Mouse (Mus musculus): ENCODE data around the gene 2410004P03Rik. TPM values are rescaled to one million over a fixed set of nuclear protein-coding genes. Genes with fewer than 3 reads are reported as not detected.

The 2410004P03Rik gene
- total RNA-seq (2015) (0.24 TPM in 1 of 2 replicates, not detected in the other), total RNA-seq (2017) (0.04 TPM in 1 of 2 replicates, not detected in the other)

- ATAC-seq (replicated peaks; ENCODE audit: poor library complexity): peak; percentile 94
These were observed at the start of gene 2410004P03Rik for GRCm38 (mm10) chr12:17011100-17011870. Gene 2410004P03Rik, minus strand, starts transcription at chr12:17011727.

DNA sequence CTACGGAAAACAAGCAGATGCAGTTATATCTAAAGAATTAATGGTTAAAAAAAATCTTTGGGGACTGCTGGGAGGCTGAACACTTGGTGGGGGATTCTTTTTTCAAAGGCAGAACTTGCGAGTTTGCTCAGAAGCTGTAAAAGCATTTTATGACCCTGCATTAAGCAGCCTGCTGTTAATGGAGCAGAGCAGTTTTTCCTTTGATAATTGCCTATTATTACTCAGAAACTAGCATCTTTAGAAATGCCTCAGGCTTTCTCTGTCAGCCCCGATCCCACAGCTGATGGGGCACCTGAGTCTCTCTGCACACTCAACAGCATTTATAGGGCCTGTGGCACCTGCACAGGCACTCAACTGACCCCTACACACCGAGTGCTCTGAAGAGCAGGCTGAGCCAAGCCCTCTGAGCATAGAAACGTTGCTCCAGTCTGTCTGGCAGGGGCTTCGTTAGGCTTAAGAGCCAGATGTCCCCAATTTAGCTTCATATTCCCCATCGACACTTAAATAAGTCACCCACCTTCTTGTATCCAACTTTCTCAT, 49.7 kb upstream of the 2410004P03Rik start:
- no peak for ATAC-seq (replicated peaks; ENCODE audit: poor library complexity)

- no peak for ATAC-seq (replicated peaks; ENCODE audit: poor library complexity)
These were observed 47.0 kb upstream of the 2410004P03Rik start for GRCm38 (mm10) chr12:17058490-17058889.

- no peak for ATAC-seq (replicated peaks; ENCODE audit: poor library complexity)
These were observed 45.6 kb upstream of the 2410004P03Rik start for GRCm38 (mm10) chr12:17057110-17057509.

DNA sequence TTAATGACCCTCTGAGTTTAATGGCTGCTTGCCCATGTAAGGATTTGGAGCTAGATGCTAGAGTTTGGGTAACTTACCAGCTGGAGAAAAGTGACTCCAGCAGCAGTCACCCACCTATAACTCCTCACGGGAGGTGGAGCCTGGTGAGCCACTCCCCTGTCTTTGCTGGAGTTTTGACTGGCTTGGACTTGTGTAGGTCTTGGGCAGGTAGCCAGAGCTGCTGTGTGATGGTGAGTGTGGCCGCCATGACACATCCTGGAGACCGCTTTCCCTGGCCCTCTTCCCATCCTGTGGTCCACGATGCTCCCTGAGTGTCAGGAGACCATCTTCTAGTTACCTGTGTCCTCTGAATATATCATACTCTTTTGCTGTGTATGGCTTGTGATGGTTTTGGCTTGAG, 44.2 kb upstream of the 2410004P03Rik start:
- ATAC-seq (replicated peaks; ENCODE audit: poor library complexity): no peak

DNA sequence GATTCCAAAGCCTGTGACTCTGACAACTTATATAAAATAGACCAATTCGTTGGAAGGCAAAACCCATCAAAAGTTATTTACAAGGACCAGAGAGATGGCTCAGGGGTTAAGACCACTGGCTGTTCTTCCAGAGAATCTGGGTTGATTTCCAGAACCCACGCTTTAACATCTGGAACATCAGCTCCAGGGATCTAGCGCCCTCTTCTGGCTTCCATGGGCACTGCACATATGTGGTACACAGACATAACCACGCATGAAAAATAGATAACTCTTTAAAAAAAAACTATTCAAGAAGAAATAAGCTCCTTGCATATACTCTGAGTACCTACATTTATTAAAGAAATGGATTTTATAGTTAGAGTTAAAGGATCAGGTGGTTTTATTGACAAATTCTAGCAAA, 43.2 kb upstream of the 2410004P03Rik start:
- ATAC-seq (replicated peaks; ENCODE audit: poor library complexity): 0 out of 2 replicates have a peak, but pooled peaks have one; percentile 42

DNA sequence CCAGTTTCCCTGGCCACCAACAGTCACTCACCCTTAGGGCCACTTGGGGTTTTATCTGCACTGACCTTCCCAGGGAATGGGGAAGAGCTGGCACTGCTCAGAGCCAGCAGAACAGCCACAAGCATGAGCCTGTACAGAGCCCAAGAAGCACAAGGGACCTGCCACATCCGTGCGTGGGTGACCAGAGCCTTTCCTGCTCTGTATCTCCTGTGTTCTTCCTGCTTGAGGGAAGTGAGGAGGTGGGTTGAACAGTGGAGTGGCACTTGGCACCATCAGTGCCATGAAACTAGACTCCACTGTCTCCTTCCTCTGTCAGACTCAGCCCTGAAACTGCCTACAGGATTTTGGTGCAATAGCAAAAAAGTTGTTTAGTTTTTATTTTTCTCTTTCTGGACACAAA, 41.1 kb upstream of the 2410004P03Rik start:
- no peak for ATAC-seq (replicated peaks; ENCODE audit: poor library complexity)

DNA sequence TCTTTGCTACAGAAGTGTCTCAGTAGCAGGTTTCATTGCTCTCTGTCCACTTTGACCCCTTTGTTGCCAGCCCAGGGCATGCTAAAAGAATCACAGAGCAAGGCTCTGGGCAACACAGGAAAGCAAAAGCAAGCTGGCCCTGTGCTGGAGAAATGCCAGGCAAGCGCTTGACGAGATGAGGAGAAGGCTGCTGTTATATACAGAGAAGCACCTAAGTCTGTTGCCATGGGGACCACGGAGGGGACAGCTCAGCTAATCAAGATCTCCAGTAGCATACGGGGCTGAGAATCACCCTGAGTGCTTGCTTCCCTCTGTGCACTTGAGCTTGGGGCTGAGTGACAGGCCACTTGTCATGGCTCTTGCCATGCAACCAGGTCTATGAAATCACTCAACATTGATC, 39.5 kb upstream of the 2410004P03Rik start:
- no peak for ATAC-seq (replicated peaks; ENCODE audit: poor library complexity)

- ATAC-seq (replicated peaks; ENCODE audit: poor library complexity): no peak
These were observed 38.3 kb upstream of the 2410004P03Rik start for GRCm38 (mm10) chr12:17049796-17050195.

DNA sequence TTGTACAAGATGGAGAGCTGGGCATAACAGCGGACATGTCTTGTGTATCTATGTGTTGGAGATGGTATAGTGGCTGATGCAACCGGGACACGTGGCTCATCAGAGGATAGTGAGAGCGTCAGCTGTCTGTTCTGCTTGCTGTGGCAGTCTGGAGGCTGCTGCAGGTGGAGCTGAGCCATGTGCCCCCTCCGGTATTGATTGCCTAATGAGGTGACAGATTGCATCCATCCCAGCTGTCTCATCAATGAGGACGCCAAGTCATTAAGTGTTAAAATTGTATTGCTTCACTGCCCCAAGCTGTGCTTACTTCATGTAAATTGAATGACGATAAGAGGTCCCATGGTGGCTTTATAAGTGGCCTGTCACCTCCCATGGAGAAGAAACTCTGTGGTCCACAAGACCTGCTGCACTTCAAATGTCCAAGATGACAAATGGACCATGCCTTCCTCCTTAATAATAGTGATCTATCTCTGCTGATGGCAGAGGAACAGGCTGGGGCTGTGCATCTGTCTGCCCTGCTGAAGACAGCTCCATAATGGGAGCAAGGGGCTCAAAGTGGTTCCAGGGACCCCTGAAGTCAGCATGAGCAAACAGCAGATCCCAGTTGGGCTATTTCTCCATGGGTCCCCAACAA, 37.6 kb upstream of the 2410004P03Rik start:
- ATAC-seq (replicated peaks; ENCODE audit: poor library complexity): no peak

DNA sequence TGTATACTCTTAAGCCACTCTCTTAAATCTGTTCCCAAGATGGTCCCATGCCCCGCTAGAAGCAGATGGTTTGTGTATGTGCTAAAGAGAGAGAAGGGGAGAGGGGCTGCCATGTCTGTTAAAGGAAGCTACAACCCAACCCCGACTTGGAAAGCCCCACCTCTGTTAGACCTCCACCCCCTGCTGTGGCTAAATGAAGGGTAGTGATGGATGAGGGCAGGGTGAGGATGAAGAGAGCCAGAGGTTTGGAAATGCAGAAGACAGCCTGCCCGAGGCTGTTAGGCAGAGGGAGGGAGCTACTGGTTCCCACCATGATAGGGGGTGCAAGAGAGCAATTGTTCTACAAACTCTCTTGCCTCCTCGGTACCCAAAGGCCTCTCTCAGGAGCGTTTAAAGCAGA, 31.8 kb upstream of the 2410004P03Rik start:
- no peak for ATAC-seq (replicated peaks; ENCODE audit: poor library complexity)

DNA sequence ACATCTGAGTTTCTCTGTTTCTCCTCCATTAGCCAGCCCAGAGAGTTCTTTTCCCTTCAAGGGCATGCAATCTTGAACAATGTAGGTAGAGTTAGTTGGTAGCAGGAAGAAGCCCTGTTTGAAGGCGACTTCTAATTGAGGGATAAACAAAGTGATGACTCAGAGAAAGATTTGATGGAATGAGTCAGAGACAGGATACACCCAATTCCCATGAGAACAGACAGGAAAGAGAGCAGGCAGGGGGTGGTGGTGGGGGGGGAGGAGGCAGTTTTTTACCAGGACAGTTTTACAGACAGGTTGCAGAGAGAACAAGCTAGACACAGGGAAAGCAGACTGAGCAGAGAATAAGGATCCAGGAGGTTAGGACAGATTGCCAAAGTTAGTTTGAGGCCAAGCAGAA, 29.0 kb upstream of the 2410004P03Rik start:
- ATAC-seq (replicated peaks; ENCODE audit: poor library complexity): no peak

DNA sequence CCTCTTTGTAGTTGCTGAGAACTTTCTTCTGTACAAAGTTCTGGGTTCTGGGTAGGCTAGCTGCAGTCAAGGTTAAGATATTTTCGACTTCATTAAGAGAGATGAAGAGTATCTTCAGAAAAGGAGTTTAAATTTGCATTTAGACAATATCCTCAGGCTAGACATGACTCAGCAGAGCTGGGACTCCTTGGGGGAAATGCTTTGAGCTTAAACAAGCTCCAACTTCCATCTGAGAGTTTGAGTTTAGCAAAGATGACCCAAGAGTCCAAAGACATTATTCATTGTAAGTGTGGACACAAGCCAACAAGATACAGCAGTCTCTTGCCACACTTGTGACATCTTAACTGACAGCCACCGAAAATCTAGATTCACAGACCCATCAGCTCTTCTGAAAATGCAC, 27.9 kb upstream of the 2410004P03Rik start:
- ATAC-seq (replicated peaks; ENCODE audit: poor library complexity): no peak

DNA sequence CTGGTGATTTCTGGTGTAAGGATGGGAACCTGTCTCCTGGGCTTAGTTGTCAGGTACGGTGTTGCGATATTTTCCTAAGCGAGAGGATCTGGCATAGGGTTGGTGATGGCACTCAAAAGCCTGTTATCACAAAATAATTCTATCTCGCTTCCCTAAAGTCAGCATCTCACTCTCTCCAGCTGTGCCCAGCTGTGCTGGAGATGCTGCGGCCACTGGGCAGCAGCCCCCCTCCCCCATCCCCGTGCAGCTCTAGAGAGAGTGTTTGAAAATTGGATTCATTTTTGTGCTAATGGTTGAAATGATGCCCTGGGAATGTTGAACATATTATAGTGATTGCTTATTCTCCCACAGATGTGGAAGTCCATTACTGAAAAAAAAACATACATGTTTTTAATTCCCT, 26.7 kb upstream of the 2410004P03Rik start:
- no peak for ATAC-seq (replicated peaks; ENCODE audit: poor library complexity)

GRCm38 (mm10) chr12:17037053-17037610, 25.6 kb upstream of the 2410004P03Rik start:
- no peak for ATAC-seq (replicated peaks; ENCODE audit: poor library complexity)

- no peak for ATAC-seq (replicated peaks; ENCODE audit: poor library complexity)
These were observed 25.0 kb upstream of the 2410004P03Rik start for GRCm38 (mm10) chr12:17036532-17036931.

DNA sequence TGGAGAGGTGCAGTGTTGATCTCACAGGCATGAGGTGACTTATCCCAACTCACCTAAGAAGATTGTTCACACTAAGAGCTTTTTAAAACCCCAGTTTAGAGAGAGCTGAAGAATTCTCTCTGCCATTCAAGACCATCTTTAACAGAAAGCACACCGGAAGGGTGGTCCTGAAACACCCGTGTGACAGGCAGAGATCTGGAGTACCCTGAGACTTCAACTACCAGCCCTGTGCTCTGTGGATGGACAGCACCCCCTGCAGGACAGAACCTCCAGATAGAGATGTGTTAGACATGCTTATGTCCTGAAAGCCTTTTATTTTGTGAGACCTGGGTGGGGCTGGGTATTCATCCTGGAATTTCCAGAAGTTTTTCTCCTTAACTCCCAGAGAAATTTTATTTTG, 23.6 kb upstream of the 2410004P03Rik start:
- peak; percentile 60; the same call in 1 of the 2 replicates for ATAC-seq (replicated peaks; ENCODE audit: poor library complexity)

DNA sequence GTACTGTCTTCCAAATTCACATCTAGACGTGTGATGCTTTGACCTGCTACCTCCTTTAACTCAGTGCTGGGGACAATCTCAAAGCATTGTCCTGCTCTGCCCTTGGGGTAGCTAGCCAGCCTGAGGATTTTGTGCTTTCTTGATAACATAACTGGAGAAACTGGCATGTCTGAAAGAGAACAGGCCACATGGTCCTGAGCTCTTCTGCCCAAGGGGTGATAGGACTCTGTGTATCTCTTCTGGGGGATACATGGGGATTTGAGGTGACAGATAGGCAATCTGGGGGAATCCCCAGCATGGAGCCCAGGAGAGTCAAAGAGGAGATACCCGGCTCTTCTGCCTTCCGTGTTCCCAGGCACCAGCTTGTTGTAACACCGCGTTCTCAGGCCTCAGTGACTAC, 23.1 kb upstream of the 2410004P03Rik start:
- ATAC-seq (replicated peaks; ENCODE audit: poor library complexity): no peak

GRCm38 (mm10) chr12:17033464-17033841, 21.9 kb upstream of the 2410004P03Rik start:
- no peak for ATAC-seq (replicated peaks; ENCODE audit: poor library complexity)

GRCm38 (mm10) chr12:17032694-17033463, 21.4 kb upstream of the 2410004P03Rik start:
- peak; percentile 77 for ATAC-seq (replicated peaks; ENCODE audit: poor library complexity)

DNA sequence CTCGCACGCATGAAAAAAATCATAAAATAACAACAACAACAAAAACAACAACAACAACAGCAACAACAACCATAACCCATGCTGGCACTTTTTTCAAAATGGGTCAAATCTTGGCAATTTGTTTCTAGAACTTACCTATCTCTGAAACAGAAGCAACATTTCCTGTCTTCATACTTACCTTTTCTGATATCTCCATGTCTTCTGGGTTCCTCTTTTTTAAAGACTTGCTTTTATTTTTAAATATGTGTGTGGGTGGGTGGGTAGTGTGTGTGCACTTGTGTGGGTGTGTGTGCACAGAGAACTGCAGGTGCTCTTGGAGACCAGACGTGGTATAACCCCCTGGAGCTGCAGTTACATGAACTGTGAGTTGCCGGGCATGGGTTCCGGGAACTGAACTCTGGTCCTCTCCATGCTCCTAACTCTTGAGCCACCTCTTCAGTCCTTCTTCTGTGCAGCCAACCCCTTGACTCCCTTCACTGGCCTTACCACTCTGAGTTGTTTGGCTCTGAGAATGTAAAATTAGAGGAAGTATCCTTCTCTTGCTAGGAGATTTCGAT, 13.1 kb upstream of the 2410004P03Rik start:
- ATAC-seq (replicated peaks; ENCODE audit: poor library complexity): no peak
